Mouse (Mus musculus): ENCODE data around the gene Jtb.

Jtb gene

DNA sequence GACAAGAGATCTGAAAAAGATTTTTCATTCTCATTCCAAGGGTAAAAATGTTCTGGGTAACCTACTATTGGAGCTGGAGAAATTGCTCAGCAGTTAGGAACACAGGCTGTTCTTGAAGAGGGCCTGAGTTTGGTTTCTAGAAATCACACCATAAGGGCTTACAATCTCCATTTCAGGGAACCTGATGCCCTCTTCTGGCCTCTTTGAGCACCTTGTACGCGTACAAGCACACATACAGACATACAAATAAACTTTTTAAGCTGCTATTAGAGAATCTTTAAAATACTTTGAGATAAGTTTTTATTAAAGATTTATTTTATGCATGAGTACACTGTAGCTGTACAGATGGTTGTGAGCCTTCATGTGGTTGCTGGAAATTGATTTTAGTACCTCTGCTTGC, 26.8 kb upstream of the Jtb start:
- Histone ChIP-seq H3K27me3 (ENCODE audit: insufficient read depth, low read length) (no peaks in the 10 kb centered on the region), H3K36me3 (ENCODE audit: insufficient read depth, low read length) (peaks cover 30% of the 10 kb centered on the region), H3K9me3 (ENCODE audit: low read length) (no peaks in the 10 kb centered on the region), H3K4me1 (replicated peaks; ENCODE audit: low read depth, low read length) (peaks cover 26% of the 10 kb centered on the region), H3K4me3 (replicated peaks; ENCODE audit: low read length) (no peak overlapping the region)
- TF ChIP-seq NANOG (IDR thresholded peaks at IDR 0.05; ENCODE audit: borderline replicate concordance, low read length), result no peak
- no peak for TF ChIP-seq CTCF (conservative IDR thresholded peaks at IDR 0.05; ENCODE audit: low read length)
- no peak for TF ChIP-seq POU5F1 (IDR thresholded peaks at IDR 0.05; ENCODE audit: borderline replicate concordance, low read length)

DNA sequence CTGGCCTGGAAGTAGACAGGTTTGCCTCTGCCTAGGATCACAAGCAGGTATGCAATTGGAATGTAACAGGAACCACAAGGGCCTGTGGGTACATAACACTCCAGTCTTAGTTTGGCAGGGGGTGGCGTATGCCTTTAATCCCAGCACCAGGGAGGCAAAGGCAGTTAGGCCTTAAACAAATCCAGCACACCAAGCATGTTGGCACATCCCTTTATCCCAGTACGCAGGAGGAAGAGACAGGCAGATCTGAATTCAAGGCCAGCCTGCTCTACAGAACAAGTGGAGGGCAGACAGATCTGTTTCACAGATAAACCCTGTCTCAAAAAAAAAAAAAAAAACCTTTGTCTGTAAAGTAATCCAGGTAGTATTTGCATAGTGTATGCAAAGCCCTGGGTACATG, 22.7 kb upstream of the Jtb start:
- Histone ChIP-seq H3K4me3 (replicated peaks; ENCODE audit: low read length) (no peak overlapping the region), H3K9me3 (ENCODE audit: low read length) (no peaks in the 10 kb centered on the region), H3K27me3 (ENCODE audit: insufficient read depth, low read length) (no peaks in the 10 kb centered on the region), H3K36me3 (ENCODE audit: insufficient read depth, low read length) (peaks cover 65% of the 10 kb centered on the region), H3K4me1 (replicated peaks; ENCODE audit: low read depth, low read length) (peaks cover 54% of the 10 kb centered on the region)
- TF ChIP-seq NANOG (IDR thresholded peaks at IDR 0.05; ENCODE audit: borderline replicate concordance, low read length), result no peak
- no peak for TF ChIP-seq CTCF (conservative IDR thresholded peaks at IDR 0.05; ENCODE audit: low read length)
- TF ChIP-seq POU5F1 (IDR thresholded peaks at IDR 0.05; ENCODE audit: borderline replicate concordance, low read length), result no peak

DNA sequence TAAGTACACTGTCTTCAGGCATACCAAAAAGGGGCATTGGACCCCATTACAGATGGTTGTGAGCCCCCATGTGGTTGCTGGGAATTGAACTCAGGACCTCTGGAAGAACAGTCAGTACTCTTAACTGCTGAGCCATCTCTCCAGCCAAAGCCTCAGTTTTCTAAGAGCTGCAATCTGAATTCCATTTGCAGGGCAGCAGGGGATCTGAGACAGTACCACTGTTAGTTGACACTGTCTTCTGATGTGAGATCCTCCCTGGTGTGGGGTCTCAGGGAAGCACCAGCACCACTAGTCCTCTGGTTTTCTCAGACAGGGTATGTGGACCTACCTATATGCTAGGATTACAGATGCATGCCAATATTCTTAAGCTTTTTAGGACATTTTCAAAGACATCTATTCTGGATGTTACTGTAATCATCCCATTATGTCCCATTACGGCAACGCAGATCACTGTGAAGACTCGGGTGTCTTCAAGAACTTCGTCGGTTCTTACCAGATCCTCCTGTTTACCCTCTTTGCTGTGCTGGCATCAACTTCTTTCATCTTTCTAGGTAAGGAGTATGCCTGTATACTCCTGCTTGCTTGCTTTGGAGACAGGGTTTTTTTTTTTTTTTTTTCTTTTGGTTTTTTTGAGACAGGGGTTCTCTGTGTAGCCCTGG, 21.4 kb upstream of the Jtb start:
- Histone ChIP-seq H3K27me3 (ENCODE audit: insufficient read depth, low read length) (no peaks in the 10 kb centered on the region), H3K4me1 (replicated peaks; ENCODE audit: low read depth, low read length) (peaks cover 65% of the 10 kb centered on the region), H3K9me3 (ENCODE audit: low read length) (no peaks in the 10 kb centered on the region), H3K36me3 (ENCODE audit: insufficient read depth, low read length) (peaks cover 65% of the 10 kb centered on the region), H3K4me3 (replicated peaks; ENCODE audit: low read length) (peak overlapping the region; percentile 93)
- TF ChIP-seq CTCF (conservative IDR thresholded peaks at IDR 0.05; ENCODE audit: low read length), result no peak
- no peak for TF ChIP-seq POU5F1 (IDR thresholded peaks at IDR 0.05; ENCODE audit: borderline replicate concordance, low read length)
- TF ChIP-seq NANOG (IDR thresholded peaks at IDR 0.05; ENCODE audit: borderline replicate concordance, low read length), result no peak

DNA sequence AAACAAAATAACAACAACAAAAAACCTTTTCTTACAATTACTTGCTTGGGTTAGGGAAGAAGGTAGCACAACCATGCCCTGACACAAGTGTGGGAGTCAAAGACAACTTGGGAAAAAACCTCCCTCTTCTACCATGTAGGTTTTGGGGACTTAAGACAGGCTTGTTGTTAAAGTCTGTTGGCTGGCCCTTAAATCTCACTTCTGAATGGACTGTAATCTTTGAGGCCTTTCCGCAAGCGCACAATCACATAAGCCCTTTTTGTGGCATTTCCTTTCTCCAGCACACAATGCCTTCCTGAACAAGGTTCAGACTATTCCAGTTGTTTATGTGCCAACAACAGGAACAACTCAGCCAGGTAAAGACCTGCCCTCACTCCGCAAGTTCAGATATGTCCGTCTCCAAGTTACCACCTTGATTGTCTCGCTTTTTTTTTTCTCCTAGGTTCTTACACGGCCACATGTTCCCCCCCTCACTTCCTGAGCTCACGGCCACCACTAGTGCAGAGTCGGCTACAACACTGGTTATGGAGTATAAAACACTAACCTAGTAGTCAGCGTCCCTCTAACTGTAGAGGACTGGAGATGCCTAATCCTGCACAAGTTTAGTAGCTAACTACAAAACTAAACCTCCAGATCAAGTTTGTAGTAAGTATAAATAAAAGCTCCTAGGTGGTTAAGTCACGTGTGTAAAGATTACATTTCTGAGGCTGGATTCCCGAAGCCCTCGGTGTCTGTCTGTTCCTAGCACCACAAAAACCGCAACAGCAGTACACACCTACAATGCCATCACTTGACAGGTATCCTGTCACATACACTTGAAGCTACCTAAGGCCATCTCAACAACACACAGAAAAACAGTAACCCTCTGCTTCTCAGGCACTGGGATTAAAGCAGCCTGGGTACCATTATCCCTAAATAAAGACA, 19.7 kb upstream of the Jtb start:
- peaks cover 71% of the 10 kb centered on the region for H3K4me1 ChIP-seq (replicated peaks; ENCODE audit: low read depth, low read length)
- H3K4me3 ChIP-seq (replicated peaks; ENCODE audit: low read length), result peak overlapping the region; percentile 93
- no peaks in the 10 kb centered on the region for H3K27me3 ChIP-seq (ENCODE audit: insufficient read depth, low read length)
- H3K9me3 ChIP-seq (ENCODE audit: low read length), result no peaks in the 10 kb centered on the region
- no peak for TF ChIP-seq POU5F1 (IDR thresholded peaks at IDR 0.05; ENCODE audit: borderline replicate concordance, low read length)
- no peak for TF ChIP-seq NANOG (IDR thresholded peaks at IDR 0.05; ENCODE audit: borderline replicate concordance, low read length)
- no peak for TF ChIP-seq CTCF (conservative IDR thresholded peaks at IDR 0.05; ENCODE audit: low read length)
- H3K36me3 ChIP-seq (ENCODE audit: insufficient read depth, low read length), result peaks cover 60% of the 10 kb centered on the region

DNA sequence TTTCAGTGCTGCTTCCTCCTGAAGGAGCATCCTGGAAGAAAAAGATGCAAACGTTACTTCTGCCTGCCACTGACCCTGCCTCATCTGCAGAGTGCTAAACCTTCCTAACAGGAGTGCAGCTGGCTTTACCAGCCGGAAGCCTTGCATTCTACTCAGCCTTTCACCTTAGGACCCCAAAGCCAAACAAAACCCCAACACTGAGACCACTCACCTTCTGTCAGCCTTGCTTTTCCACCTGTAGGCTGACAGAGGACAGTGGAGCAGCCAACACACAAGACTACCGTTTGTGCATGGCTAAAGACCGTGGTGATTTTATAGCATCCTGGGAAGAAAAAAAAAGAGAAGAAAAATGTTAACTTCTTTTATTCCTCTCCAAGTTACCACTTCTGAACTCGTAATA, 18.7 kb upstream of the Jtb start:
- Histone ChIP-seq H3K9me3 (ENCODE audit: low read length) (no peaks in the 10 kb centered on the region), H3K4me1 (replicated peaks; ENCODE audit: low read depth, low read length) (peaks cover 69% of the 10 kb centered on the region)
- TF ChIP-seq POU5F1 (IDR thresholded peaks at IDR 0.05; ENCODE audit: borderline replicate concordance, low read length) (no peak), CTCF (conservative IDR thresholded peaks at IDR 0.05; ENCODE audit: low read length) (no peak), NANOG (IDR thresholded peaks at IDR 0.05; ENCODE audit: borderline replicate concordance, low read length) (no peak)

DNA sequence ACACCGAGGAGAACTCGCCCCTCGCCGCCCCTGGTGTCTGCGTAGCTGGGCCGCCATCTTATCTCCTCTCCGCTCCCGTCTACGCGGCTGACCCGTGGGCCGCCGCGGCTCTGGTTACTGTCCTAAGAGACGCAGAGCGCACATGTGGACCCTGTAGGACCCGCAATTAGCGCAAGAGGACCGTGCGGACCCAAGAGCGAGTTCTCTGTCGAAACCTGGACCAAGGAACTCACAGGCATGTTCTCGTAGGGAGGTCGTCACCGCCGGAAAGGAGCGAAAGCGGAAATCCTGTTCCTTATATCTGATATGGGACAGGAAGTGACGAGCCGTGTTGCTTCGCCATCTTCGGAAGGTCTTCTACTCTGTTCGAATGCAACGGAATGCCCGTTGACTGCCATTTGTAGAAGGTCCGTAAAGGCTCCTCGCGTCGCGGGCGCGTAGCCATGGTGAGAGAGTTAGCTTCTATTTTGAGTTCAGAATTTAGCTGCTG, 18.0 kb upstream of the Jtb start, which contains the start of the genes Rps27 and Rab13:
Rps27 (minus strand) TSS at position 275 of the 490 bp plus-strand sequence.
Rab13 (plus strand) TSS at position 319 of the 490 bp plus-strand sequence.
- TF ChIP-seq POU5F1 (IDR thresholded peaks at IDR 0.05; ENCODE audit: borderline replicate concordance, low read length) (no peak), NANOG (IDR thresholded peaks at IDR 0.05; ENCODE audit: borderline replicate concordance, low read length) (no peak), CTCF (conservative IDR thresholded peaks at IDR 0.05; ENCODE audit: low read length) (no peak)
- Histone ChIP-seq H3K4me3 (replicated peaks; ENCODE audit: low read length) (peak within 1 kb of the TSS; percentile 93), H3K4me1 (replicated peaks; ENCODE audit: low read depth, low read length) (peaks cover 62% of the 10 kb centered on the region), H3K27me3 (ENCODE audit: insufficient read depth, low read length) (no peaks in the 10 kb centered on the region), H3K36me3 (ENCODE audit: insufficient read depth, low read length) (peaks cover 47% of the 10 kb centered on the region), H3K9me3 (ENCODE audit: low read length) (no peaks in the 10 kb centered on the region)

More for the DNA sequence above, 18.7 kb upstream of the Jtb start:
- Histone ChIP-seq H3K4me3 (replicated peaks; ENCODE audit: low read length) (peak overlapping the region; percentile 93), H3K27me3 (ENCODE audit: insufficient read depth, low read length) (no peaks in the 10 kb centered on the region), H3K36me3 (ENCODE audit: insufficient read depth, low read length) (peaks cover 54% of the 10 kb centered on the region)

DNA sequence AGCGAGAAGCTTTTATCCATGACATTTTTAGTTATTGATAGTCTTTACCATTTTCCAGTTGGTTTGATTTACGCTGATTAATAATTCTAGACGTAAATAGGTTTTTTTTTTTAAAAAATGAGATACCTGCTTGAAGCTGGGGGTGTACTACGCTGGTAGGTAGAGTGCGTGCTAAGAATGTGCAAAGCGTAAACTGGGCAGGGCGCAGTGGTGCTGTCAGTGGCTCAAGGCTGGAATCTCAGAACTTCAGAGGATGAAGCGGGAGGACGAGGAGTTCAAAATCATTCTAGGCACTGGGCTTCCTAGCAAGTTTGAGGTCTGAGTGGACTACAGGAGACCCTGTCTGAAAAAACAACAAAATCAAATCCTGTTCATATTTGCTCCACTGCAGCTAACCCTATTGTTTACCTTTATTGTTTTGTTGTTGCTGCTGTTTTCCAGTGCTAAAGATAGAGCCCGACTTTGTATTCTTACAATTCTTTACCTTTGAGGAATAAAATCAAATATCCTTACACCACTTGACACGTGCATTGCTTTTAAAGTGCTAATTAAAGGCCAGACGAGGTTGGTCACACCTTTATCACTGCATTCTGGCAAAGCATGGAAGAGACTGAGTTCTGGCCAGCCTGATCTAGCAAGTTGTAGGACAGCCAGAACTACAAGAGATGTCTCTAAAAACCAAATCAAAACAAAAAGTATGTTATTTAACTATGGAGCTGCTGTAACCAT, 17.3 kb upstream of the Jtb start:
- no peak for TF ChIP-seq CTCF (conservative IDR thresholded peaks at IDR 0.05; ENCODE audit: low read length)
- no peak for TF ChIP-seq NANOG (IDR thresholded peaks at IDR 0.05; ENCODE audit: borderline replicate concordance, low read length)
- no peak for TF ChIP-seq POU5F1 (IDR thresholded peaks at IDR 0.05; ENCODE audit: borderline replicate concordance, low read length)
- Histone ChIP-seq H3K4me3 (replicated peaks; ENCODE audit: low read length) (peak overlapping the region; percentile 93), H3K4me1 (replicated peaks; ENCODE audit: low read depth, low read length) (peaks cover 55% of the 10 kb centered on the region), H3K36me3 (ENCODE audit: insufficient read depth, low read length) (peaks cover 40% of the 10 kb centered on the region), H3K27me3 (ENCODE audit: insufficient read depth, low read length) (no peaks in the 10 kb centered on the region), H3K9me3 (ENCODE audit: low read length) (no peaks in the 10 kb centered on the region)

Measured in E14TG2a.4 (cell line).